In genomic region chr9:110657474-110658078, GRCm38 (mm10) we compare ENCODE assay signal across 8 mouse cellular contexts. TPM values are rescaled to one million over a fixed set of nuclear protein-coding genes. Genes with fewer than 3 reads are reported as not detected.
A peak's percentile ranks its signal among the peaks of the same experiment; 100 is the strongest.
DNase-seq lines count a peak whose midpoint lies in the region; ATAC-seq and TF ChIP-seq lines count a peak whose summit lies in the region.

No protein-coding gene starts in this region.

- H3K36me3 ChIP-seq in testis, adult 2 months (ENCODE audit: control insufficient read depth, insufficient read depth, low read length), result no peaks in the 10 kb centered on the region
- no peaks in the 10 kb centered on the region for H3K36me3 ChIP-seq in hindbrain, embryonic 16.5 days (ENCODE audit: control insufficient read depth, insufficient read depth, low read length)
- H3K36me3 ChIP-seq in liver, embryonic 14.5 days (replicated peaks; ENCODE audit: control insufficient read depth, insufficient read depth, low read depth), result no peaks in the 10 kb centered on the region
- H3K36me3 ChIP-seq in neural tube, embryonic 15.5 days, result no peaks in the 10 kb centered on the region

- TF ChIP-seq POLR2A in testis, adult 2 months (IDR thresholded peaks at IDR 0.05; ENCODE audit: control insufficient read depth, low read depth, low read length), result 0 out of 2 replicates have a peak, but pooled peaks have one; percentile 11

- no peak for TF ChIP-seq CTCF in testis, adult 2 months (IDR thresholded peaks at IDR 0.05; ENCODE audit: control insufficient read depth, insufficient read depth, insufficient replicate concordance, low read depth, low read length)
- no peak for TF ChIP-seq CTCF in liver, embryonic 14.5 days (IDR thresholded peaks at IDR 0.05; ENCODE audit: low read depth)

- no peak for DNase-seq in testis, postnatal 14 days (ENCODE audit: low spot score)
- no peak for DNase-seq in liver, embryonic 14.5 days (ENCODE audit: low read depth in 3 of 3, low spot score in 3 of 3)
- no peak for DNase-seq in ovary, postnatal 14 days (ENCODE audit: low spot score)
- DNase-seq in MN1 (ENCODE audit: low spot score), result no peak

- peak overlapping the region; percentile 91 for H3K4me3 ChIP-seq in testis, adult 2 months (ENCODE audit: control insufficient read depth, low read depth, low read length)
- peak overlapping the region; percentile 73 for H3K4me3 ChIP-seq in hindbrain, embryonic 16.5 days (ENCODE audit: low read length)
- peak overlapping the region; percentile 82 to 90 for H3K4me3 ChIP-seq in liver, embryonic 14.5 days (ENCODE audit: insufficient read depth in 1 of 2, low read depth in 2 of 2, low read length in 2 of 2)
- peak overlapping the region; percentile 80 for H3K4me3 ChIP-seq in neural tube, embryonic 15.5 days (replicated peaks)

- no peaks in the 10 kb centered on the region for H3K9me3 ChIP-seq in hindbrain, embryonic 16.5 days (ENCODE audit: control insufficient read depth, low read length)
- no peaks in the 10 kb centered on the region for H3K9me3 ChIP-seq in liver, embryonic 14.5 days (ENCODE audit: control insufficient read depth, low read length)
- H3K9me3 ChIP-seq in neural tube, embryonic 15.5 days (replicated peaks), result no peaks in the 10 kb centered on the region

- no peak overlapping the region for H3K9ac ChIP-seq in hindbrain, embryonic 16.5 days (ENCODE audit: low read depth, low read length)
- peak overlapping the region; percentile 78 for H3K9ac ChIP-seq in liver, embryonic 14.5 days (replicated peaks)
- peak overlapping the region; percentile 90 for H3K9ac ChIP-seq in neural tube, embryonic 15.5 days (replicated peaks)

- WGBS in hindbrain, embryonic 16.5 days, result 73% methylated on average over 13 of the region's 13 CpGs
- WGBS in liver, embryonic 14.5 days (ENCODE audit: insufficient replicate concordance), result 7% methylated on average over 13 of the region's 13 CpGs
- WGBS in neural tube, embryonic 15.5 days, result 78% methylated on average over 13 of the region's 13 CpGs

- ATAC-seq in erythroblast, adult 5-6 weeks (replicated peaks; ENCODE audit: low FRiP score, poor library complexity, severe bottlenecking), result 0 out of 2 replicates have a peak, but pooled peaks have one; percentile 2
- no peak for ATAC-seq in hindbrain, embryonic 16.5 days
- no peak for ATAC-seq in liver, embryonic 14.5 days (ENCODE audit: insufficient read depth)
- no peak for ATAC-seq in neural tube, embryonic 15.5 days (ENCODE audit: low FRiP score)

- no peak for TF ChIP-seq EP300 in liver, embryonic 14.5 days (IDR thresholded peaks at IDR 0.05; ENCODE audit: low read depth)

- H3K4me1 ChIP-seq in testis, adult 2 months (ENCODE audit: control insufficient read depth, insufficient read depth, low read length), result peaks cover 30% of the 10 kb centered on the region
- H3K4me1 ChIP-seq in hindbrain, embryonic 16.5 days (ENCODE audit: control insufficient read depth, insufficient read depth, low read depth, low read length), result peaks cover 27% of the 10 kb centered on the region
- peaks cover 36 to 66% of the 10 kb centered on the region in 2 experiments for H3K4me1 ChIP-seq in liver, embryonic 14.5 days (replicated peaks; ENCODE audit: control insufficient read depth in 2 of 2, insufficient read depth in 2 of 2, low read length in 1 of 2)
- H3K4me1 ChIP-seq in neural tube, embryonic 15.5 days, result peaks cover 49% of the 10 kb centered on the region

- H3K4me2 ChIP-seq in hindbrain, embryonic 16.5 days (ENCODE audit: low read length), result peak overlapping the region; percentile 83
- H3K4me2 ChIP-seq in liver, embryonic 14.5 days (ENCODE audit: low read depth), result peak overlapping the region; percentile 87
- peak overlapping the region; percentile 60 for H3K4me2 ChIP-seq in neural tube, embryonic 15.5 days

- H3K27ac ChIP-seq in testis, adult 2 months (ENCODE audit: control insufficient read depth, insufficient read depth, low read depth, low read length), result 0 out of 2 replicates have a peak overlapping the region, but pooled peaks have one; percentile 47
- H3K27ac ChIP-seq in hindbrain, embryonic 16.5 days (ENCODE audit: low read depth, low read length), result no peak overlapping the region
- H3K27ac ChIP-seq in liver, embryonic 14.5 days, result peak overlapping the region; percentile 69
- H3K27ac ChIP-seq in neural tube, embryonic 15.5 days (replicated peaks), result peak overlapping the region; percentile 98; the same call in 1 of the 2 replicates

- no peaks in the 10 kb centered on the region for H3K27me3 ChIP-seq in testis, adult 2 months (ENCODE audit: control insufficient read depth, insufficient read depth, low read length)
- no peaks in the 10 kb centered on the region; the same call in 1 of the 2 replicates for H3K27me3 ChIP-seq in hindbrain, embryonic 16.5 days (replicated peaks; ENCODE audit: control insufficient read depth, insufficient read depth, low read length)
- peaks cover 12% of the 10 kb centered on the region for H3K27me3 ChIP-seq in liver, embryonic 14.5 days (ENCODE audit: control insufficient read depth, insufficient read depth, low read length)
- peaks cover 9% of the 10 kb centered on the region for H3K27me3 ChIP-seq in neural tube, embryonic 15.5 days (replicated peaks)

RNA-seq across cellular contexts. Expression of gene Ccdc12, which starts 1.3 kb away (rescaled TPM):
- polyA plus RNA-seq in testis, adult 2 months (2012; rRNA removed), result 76.5 and 78.9 TPM in 2 replicates
- total RNA-seq in erythroblast, adult 5-6 weeks (2015; ENCODE audit: low replicate concordance), result 14.0 and 58.5 TPM in 2 replicates
- 20.8 and 29.3 TPM in 2 replicates for total RNA-seq in erythroblast, adult 5-6 weeks (2017; ENCODE audit: low replicate concordance)
- polyA plus RNA-seq in hindbrain, embryonic 16.5 days (2015; fragmentation: Nextera tagmentation; extraction: Ambion mirVana), result 88.5 and 101 TPM in 2 replicates
- polyA plus RNA-seq in liver, embryonic 14.5 days (2012; rRNA removed), result 42.3 and 64.5 TPM in 2 replicates
- polyA plus RNA-seq in liver, embryonic 14.5 days (2014; fragmentation: Nextera tagmentation; extraction: Ambion mirVana), result 60.4 and 66.0 TPM in 2 replicates
- polyA plus RNA-seq in neural tube, embryonic 15.5 days (2015; fragmentation: Nextera tagmentation; extraction: Ambion mirVana), result 96.3 and 112 TPM in 2 replicates

RNA-seq across cellular contexts. Expression of gene Nbeal2, which starts 3.6 kb away (rescaled TPM):
- 5.4 and 6.1 TPM in 2 replicates for polyA plus RNA-seq in testis, adult 2 months (2012; rRNA removed)
- total RNA-seq in erythroblast, adult 5-6 weeks (2015; ENCODE audit: low replicate concordance), result 6.9 and 15.6 TPM in 2 replicates
- 12.0 and 12.4 TPM in 2 replicates for total RNA-seq in erythroblast, adult 5-6 weeks (2017; ENCODE audit: low replicate concordance)
- 3.2 and 4.8 TPM in 2 replicates for polyA plus RNA-seq in hindbrain, embryonic 16.5 days (2015; fragmentation: Nextera tagmentation; extraction: Ambion mirVana)
- polyA plus RNA-seq in liver, embryonic 14.5 days (2012; rRNA removed), result 4.2 and 4.3 TPM in 2 replicates
- polyA plus RNA-seq in liver, embryonic 14.5 days (2014; fragmentation: Nextera tagmentation; extraction: Ambion mirVana), result 1.6 TPM in 2 replicates
- polyA plus RNA-seq in neural tube, embryonic 15.5 days (2015; fragmentation: Nextera tagmentation; extraction: Ambion mirVana), result 3.1 and 5.9 TPM in 2 replicates

RNA-seq across cellular contexts. Expression of gene Nradd, which starts 33.3 kb away (rescaled TPM):
- 12.2 and 13.2 TPM in 2 replicates for polyA plus RNA-seq in testis, adult 2 months (2012; rRNA removed)
- 2.3 and 2.9 TPM in 2 replicates for total RNA-seq in erythroblast, adult 5-6 weeks (2015; ENCODE audit: low replicate concordance)
- total RNA-seq in erythroblast, adult 5-6 weeks (2017; ENCODE audit: low replicate concordance), result 1.1 TPM in 1 of 2 replicates, not detected in the other
- polyA plus RNA-seq in hindbrain, embryonic 16.5 days (2015; fragmentation: Nextera tagmentation; extraction: Ambion mirVana), result 25.8 and 30.1 TPM in 2 replicates
- 1.4 and 1.5 TPM in 2 replicates for polyA plus RNA-seq in liver, embryonic 14.5 days (2012; rRNA removed)
- 0.67 and 0.75 TPM in 2 replicates for polyA plus RNA-seq in liver, embryonic 14.5 days (2014; fragmentation: Nextera tagmentation; extraction: Ambion mirVana)
- 24.9 and 26.0 TPM in 2 replicates for polyA plus RNA-seq in neural tube, embryonic 15.5 days (2015; fragmentation: Nextera tagmentation; extraction: Ambion mirVana)
